Mouse (Mus musculus): ENCODE measurements around the gene Cav2. TPM values are rescaled to one million over a fixed set of nuclear protein-coding genes. Genes with fewer than 3 reads are reported as not detected.

Gene Cav2
- total and polyA plus RNA-seq, 3 experiments, result 0.08 TPM; not detected in 2

GRCm38 (mm10) chr6:17262786-17263185 is 18.2 kb upstream of the Cav2 start:
- Histone ChIP-seq H3K9me3 (replicated peaks; ENCODE audit: low read length) (no peaks in the 10 kb centered on the region), H3K9ac (ENCODE audit: insufficient read depth, low read depth) (no peak overlapping the region), H3K36me3 (replicated peaks in 1 of 2; ENCODE audit: control insufficient read depth in 1 of 2, insufficient read depth in 1 of 2, low read length in 1 of 2) (no peaks in the 10 kb centered on the region), H3K27me3 (replicated peaks) (no peaks in the 10 kb centered on the region), H3K79me2 (replicated peaks; ENCODE audit: control insufficient read depth, extremely low read depth, insufficient read depth, poor library complexity, severe bottlenecking) (no peaks in the 10 kb centered on the region), H3K4me3 (replicated peaks in 1 of 3; ENCODE audit: low read depth in 2 of 3, low read length in 2 of 3, poor library complexity in 1 of 3) (no peak overlapping the region), H3K27ac (ENCODE audit: insufficient read depth, low read depth) (no peak overlapping the region), H3K4me2 (ENCODE audit: insufficient read depth, low read depth, poor library complexity, severe bottlenecking) (no peak overlapping the region), H3K4me1 (ENCODE audit: control insufficient read depth in 1 of 2, insufficient read depth in 2 of 2) (no peaks in the 10 kb centered on the region)
- TF ChIP-seq IRF4 (IDR thresholded peaks at IDR 0.05; ENCODE audit: low read depth, low read length) (no peak), MXI1 (IDR thresholded peaks at IDR 0.05; ENCODE audit: low read depth, low read length) (no peak), E2F4 (IDR thresholded peaks at IDR 0.05; ENCODE audit: insufficient replicate concordance, low read depth, low read length) (no peak), ETS1 (conservative IDR thresholded peaks at IDR 0.05; ENCODE audit: low read depth, low read length) (no peak), TBP (conservative IDR thresholded peaks at IDR 0.05; ENCODE audit: low read depth, low read length) (no peak), BHLHE40 (IDR thresholded peaks at IDR 0.05; ENCODE audit: low read depth, low read length) (no peak)
- no peak for DNase-seq (ENCODE audit: extremely low read depth)
- in situ Hi-C loops (cut with MboI; ENCODE audit: low pct_ligation_motif_present, low pct_unique_long_range_greater_than_20kb, low sequenced_read_pairs) (no loop called here), dilution Hi-C loops (cut with MboI; ENCODE audit: extremely low pct_ligation_motif_present, extremely low pct_unique_long_range_greater_than_20kb, low sequenced_read_pairs) (no loop called here)

GRCm38 (mm10) chr6:17265043-17265442 is 15.9 kb upstream of the Cav2 start:
- TF ChIP-seq CTCF (conservative IDR thresholded peaks at IDR 0.05 in 1 of 2, IDR thresholded peaks at IDR 0.05 in 1 of 2; ENCODE audit: low read depth in 2 of 2, low read length in 2 of 2) (no peak), UBTF (IDR thresholded peaks at IDR 0.05; ENCODE audit: low read depth, low read length) (no peak), POLR2A (IDR thresholded peaks at IDR 0.05; ENCODE audit: low read depth, low read length) (no peak), GABPA (IDR thresholded peaks at IDR 0.05; ENCODE audit: insufficient replicate concordance, low read depth, low read length) (no peak), ETS1 (conservative IDR thresholded peaks at IDR 0.05; ENCODE audit: low read depth, low read length) (no peak), CHD1 (IDR thresholded peaks at IDR 0.05; ENCODE audit: low read depth, low read length) (no peak), JUN (IDR thresholded peaks at IDR 0.05; ENCODE audit: insufficient read depth, low read depth, low read length) (no peak), HCFC1 (IDR thresholded peaks at IDR 0.05; ENCODE audit: low read depth, low read length) (no peak), EP300 (IDR thresholded peaks at IDR 0.05; ENCODE audit: low read length) (no peak), RCOR1 (conservative IDR thresholded peaks at IDR 0.05; ENCODE audit: low read depth, low read length) (no peak), MYC (IDR thresholded peaks at IDR 0.05; ENCODE audit: low read depth, low read length) (no peak), BHLHE40 (IDR thresholded peaks at IDR 0.05; ENCODE audit: low read depth, low read length) (no peak), MAZ (IDR thresholded peaks at IDR 0.05; ENCODE audit: low read depth, low read length) (no peak), POLR2AphosphoS2 (IDR thresholded peaks at IDR 0.05; ENCODE audit: low read depth, low read length) (no peak)
- no peaks in the 10 kb centered on the region for H3K27me3 ChIP-seq (replicated peaks)
- H3K9ac ChIP-seq (ENCODE audit: insufficient read depth, low read depth), result no peak overlapping the region
- dilution Hi-C loops (cut with MboI; ENCODE audit: extremely low pct_ligation_motif_present, extremely low pct_unique_long_range_greater_than_20kb, low sequenced_read_pairs), result no loop called here
- no peak overlapping the region for H3K4me3 ChIP-seq (replicated peaks in 1 of 3; ENCODE audit: low read depth in 2 of 3, low read length in 2 of 3, poor library complexity in 1 of 3)
- DNase-seq (ENCODE audit: extremely low read depth), result no peak
- no peak overlapping the region for H3K27ac ChIP-seq (ENCODE audit: insufficient read depth, low read depth)
- no peaks in the 10 kb centered on the region for H3K9me3 ChIP-seq (replicated peaks; ENCODE audit: low read length)
- in situ Hi-C loops (cut with MboI; ENCODE audit: low pct_ligation_motif_present, low pct_unique_long_range_greater_than_20kb, low sequenced_read_pairs), result no loop called here
- no peaks in the 10 kb centered on the region for H3K36me3 ChIP-seq (replicated peaks in 1 of 2; ENCODE audit: control insufficient read depth in 1 of 2, insufficient read depth in 1 of 2, low read length in 1 of 2)
- H3K79me2 ChIP-seq (replicated peaks; ENCODE audit: control insufficient read depth, extremely low read depth, insufficient read depth, poor library complexity, severe bottlenecking), result no peaks in the 10 kb centered on the region
- 0 out of 2 replicates have a peak overlapping the region, but pooled peaks have one; percentile 44 for H3K4me2 ChIP-seq (ENCODE audit: insufficient read depth, low read depth, poor library complexity, severe bottlenecking)
- H3K4me1 ChIP-seq (ENCODE audit: control insufficient read depth in 1 of 2, insufficient read depth in 2 of 2), result no peaks in the 10 kb centered on the region
